Mouse (Mus musculus) small intestine, adult 2 months (tissue): Measurements from ENCODE around the gene Epb41l4b. TPM values are rescaled to one million over a fixed set of nuclear protein-coding genes. Genes with fewer than 3 reads are reported as not detected.

Experiments used
- H3K27ac ChIP-seq: fragments of 200-500 bp; 2 replicates; pipeline ENCODE4 v1.5.1; 2012; ENCODE audit warnings: low read depth, low read length, control low read depth, inconsistent platforms; ENCODE audit not compliant: insufficient read depth
- H3K27me3 ChIP-seq: fragments of 200-500 bp; 2 replicates; pipeline ENCODE4 v1.6.1; 2012; ENCODE audit warnings: mild to moderate bottlenecking, moderate library complexity, low read length, inconsistent platforms; ENCODE audit not compliant: control insufficient read depth, insufficient read depth
- H3K36me3 ChIP-seq: fragments of 200-500 bp; 2 replicates; pipeline ENCODE4 v1.6.1; 2012; ENCODE audit warnings: mild to moderate bottlenecking, low read length, control low read depth, inconsistent platforms; ENCODE audit not compliant: control insufficient read depth, insufficient read depth
- H3K4me1 ChIP-seq: fragments of 200-500 bp; 2 replicates; pipeline ENCODE4 v1.6.1; 2012; ENCODE audit warnings: low read length, inconsistent platforms, mixed read lengths; ENCODE audit not compliant: control insufficient read depth, insufficient read depth, insufficient read length
- H3K4me3 ChIP-seq: fragments of 200-500 bp; 2 replicates; pipeline ENCODE4 v1.5.1; 2012; ENCODE audit warnings: low read depth, mild to moderate bottlenecking, control low read depth, inconsistent platforms, low read length, moderate library complexity
- CTCF ChIP-seq: fragments of 200-500 bp; IDR thresholded peaks from 2 replicates; pipeline ENCODE4 v1.5.1; 2012; ENCODE audit warnings: low read depth, mild to moderate bottlenecking, control low read depth, inconsistent platforms, low read length, moderate library complexity, mixed read lengths; ENCODE audit not compliant: insufficient replicate concordance, insufficient read length; ENCODE audit errors: extremely low read depth
- POLR2A ChIP-seq: fragments of 200-500 bp; IDR thresholded peaks from 2 replicates; pipeline ENCODE4 v1.6.1; 2012; ENCODE audit warnings: low read depth, mild to moderate bottlenecking, control low read depth, inconsistent platforms, low read length, moderate library complexity
- WGBS: fragments of 180-500 bp; shearing (Covaris S2); methylation state at CpG from one replicate; pipeline ENCODE4 v1.1.7; 2018; 5-methylcytosine and 5-hydroxymethylcytosine counted together
- polyA plus RNA-seq: library from polyadenylated mRNA; depleted of rRNA; stranded (reverse); fragments of >200 nt; gene quantifications from 2 replicates; pipeline ENCODE4 v1.2.3, GENCODE M21; 2012; rRNA removed

Epb41l4b gene
- 32.6 and 81.4 TPM in 2 replicates for polyA plus RNA-seq

GRCm38 (mm10) chr4:57143026-57143937, at the start of gene Epb41l4b:
Epb41l4b (minus strand) TSS chr4:57143437.
- H3K4me1 ChIP-seq: peaks cover 11% of the 10 kb centered on the region; the same call in 1 of the 2 replicates
- 12% methylated on average over 141 of the region's 142 CpGs for WGBS
- H3K36me3 ChIP-seq: no peaks in the 10 kb centered on the region
- no peaks in the 10 kb centered on the region for H3K27me3 ChIP-seq
- peak within 1 kb of the TSS; percentile 95 for H3K27ac ChIP-seq
- H3K4me3 ChIP-seq: peak within 1 kb of the TSS; percentile 66
- peak; percentile 78 for TF ChIP-seq CTCF
- no peak for TF ChIP-seq POLR2A

- no peak overlapping the region for H3K27ac ChIP-seq
- no peak for TF ChIP-seq POLR2A
- TF ChIP-seq CTCF: no peak
- no peaks in the 10 kb centered on the region; the same call in 1 of the 2 replicates for H3K4me1 ChIP-seq
- H3K27me3 ChIP-seq: no peaks in the 10 kb centered on the region
- H3K4me3 ChIP-seq: no peak overlapping the region
- H3K36me3 ChIP-seq: peaks cover 29% of the 10 kb centered on the region
- 67% methylated on average over 9 of the region's 9 CpGs for WGBS
Measured at GRCm38 (mm10) chr4:57191543-57192283, 48.5 kb upstream of the Epb41l4b start.

- peaks cover 5% of the 10 kb centered on the region for H3K4me1 ChIP-seq
- H3K27ac ChIP-seq: no peak overlapping the region
- no peak overlapping the region for H3K4me3 ChIP-seq
- H3K27me3 ChIP-seq: no peaks in the 10 kb centered on the region
- TF ChIP-seq POLR2A (no peak), CTCF (no peak)
- peaks cover 13% of the 10 kb centered on the region for H3K36me3 ChIP-seq
- WGBS: 97% methylated on average over 2 of the region's 2 CpGs
Measured at GRCm38 (mm10) chr4:57189881-57190280, 46.6 kb upstream of the Epb41l4b start.

GRCm38 (mm10) chr4:57186035-57186434, 42.8 kb upstream of the Epb41l4b start:
- H3K4me1 ChIP-seq: peaks cover 5% of the 10 kb centered on the region
- H3K36me3 ChIP-seq: no peaks in the 10 kb centered on the region
- 10% methylated on average over 6 of the region's 6 CpGs for WGBS
- H3K27me3 ChIP-seq: no peaks in the 10 kb centered on the region
- H3K4me3 ChIP-seq: no peak overlapping the region
- TF ChIP-seq CTCF (no peak), POLR2A (no peak)
- H3K27ac ChIP-seq: peak overlapping the region; percentile 39; the same call in 1 of the 2 replicates

- H3K27ac ChIP-seq: peak overlapping the region; percentile 39; the same call in 1 of the 2 replicates
- no peaks in the 10 kb centered on the region for H3K36me3 ChIP-seq
- H3K4me3 ChIP-seq: no peak overlapping the region
- WGBS: 38% methylated on average over 8 of the region's 8 CpGs
- TF ChIP-seq CTCF (no peak), POLR2A (no peak)
- peaks cover 5% of the 10 kb centered on the region for H3K4me1 ChIP-seq
- H3K27me3 ChIP-seq: no peaks in the 10 kb centered on the region
Measured at GRCm38 (mm10) chr4:57185462-57185861, 42.2 kb upstream of the Epb41l4b start.

- Histone ChIP-seq H3K4me3 (no peak overlapping the region), H3K36me3 (no peaks in the 10 kb centered on the region), H3K4me1 (peaks cover 7% of the 10 kb centered on the region), H3K27me3 (no peaks in the 10 kb centered on the region), H3K27ac (no peak overlapping the region)
- WGBS: 66% methylated on average over 4 of the region's 4 CpGs
- TF ChIP-seq POLR2A: no peak
- no peak for TF ChIP-seq CTCF
Measured at GRCm38 (mm10) chr4:57183493-57183892, 40.3 kb upstream of the Epb41l4b start.

GRCm38 (mm10) chr4:57181538-57181937, 38.3 kb upstream of the Epb41l4b start:
- H3K4me1 ChIP-seq: peaks cover 7% of the 10 kb centered on the region
- no peaks in the 10 kb centered on the region for H3K27me3 ChIP-seq
- H3K27ac ChIP-seq: no peak overlapping the region
- TF ChIP-seq POLR2A (no peak), CTCF (peak; percentile 29; the same call in 1 of the 2 replicates)
- WGBS: 50% methylated on average over 1 of the region's 1 CpGs
- H3K36me3 ChIP-seq: no peaks in the 10 kb centered on the region
- H3K4me3 ChIP-seq: no peak overlapping the region
